Mouse (Mus musculus) limb, embryonic 12.5 days (tissue): ENCODE measurements at regions not wholly inside any gene's neighbourhood (a gene's known extent, or its start where the extent isn't known, plus 50 kb on each side); places are given as distances from the start of the nearest gene placed in this dataset.

ENCODE experiments used
- ATAC-seq: fragments of 200-750 bp; cut with Nextera tagmentation; 2 replicates; pipeline ENCODE4 v1.8.0; 2017; ENCODE audit warnings: low read depth, moderate TSS enrichment; ENCODE audit not compliant: insufficient number of reproducible peaks, insufficient read depth, low FRiP score, low TSS enrichment
- H3K27ac ChIP-seq: fragments of 300-500 bp; sonication (generic); 2 replicates; pipeline ENCODE4 v1.5.1; 2016; ENCODE audit warnings: mild to moderate bottlenecking, moderate library complexity
- H3K27me3 ChIP-seq: fragments of 300-500 bp; sonication (generic); 2 replicates; pipeline ENCODE4 v1.6.1; 2016; ENCODE audit warnings: mild to moderate bottlenecking, moderate library complexity
- H3K36me3 ChIP-seq: fragments of 300-500 bp; sonication (generic); 2 replicates; pipeline ENCODE4 v1.6.1; 2016; ENCODE audit warnings: mild to moderate bottlenecking, moderate library complexity
- H3K4me1 ChIP-seq: fragments of 300-500 bp; sonication (generic); replicated peaks from 2 replicates; pipeline ENCODE4 v1.6.1; 2016
- H3K4me2 ChIP-seq: fragments of 300-500 bp; sonication (generic); 2 replicates; pipeline ENCODE4 v1.6.1; 2016; ENCODE audit warnings: mild to moderate bottlenecking, moderate library complexity
- H3K4me3 ChIP-seq: fragments of 300-500 bp; sonication (generic); replicated peaks from 2 replicates; pipeline ENCODE4 v1.5.1; 2016; ENCODE audit warnings: mild to moderate bottlenecking
- H3K9ac ChIP-seq: fragments of 300-500 bp; sonication (generic); replicated peaks from 2 replicates; pipeline ENCODE4 v1.6.1; 2016; ENCODE audit warnings: mild to moderate bottlenecking, moderate library complexity
- H3K9me3 ChIP-seq: fragments of 300-500 bp; sonication (generic); 2 replicates; pipeline ENCODE4 v1.6.1; 2016; ENCODE audit warnings: mild to moderate bottlenecking, moderate library complexity
- WGBS: fragments of 180-500 bp; shearing (Covaris S2); methylation state at CpG from one replicate; pipeline ENCODE4 v1.1.7; 2016; 5-methylcytosine and 5-hydroxymethylcytosine counted together

DNA sequence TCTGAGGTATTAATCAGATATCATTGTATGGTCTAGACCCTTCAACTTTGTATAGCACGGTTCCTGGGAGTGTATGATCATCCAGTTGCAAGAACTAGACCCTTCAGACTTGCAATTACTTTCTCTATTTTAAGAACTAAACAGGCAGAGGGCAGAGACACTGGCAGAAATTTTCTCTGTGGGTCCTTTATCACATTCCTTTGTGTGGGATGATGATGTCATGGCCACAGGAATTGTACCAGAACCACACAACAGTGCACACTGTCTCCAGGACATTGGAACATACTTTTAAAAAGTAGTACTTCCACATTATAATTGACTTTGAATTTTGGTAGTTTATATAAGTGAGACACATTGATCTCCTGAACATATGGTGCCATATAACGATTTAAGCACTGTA lies 674.2 kb downstream of the Rfpl4b start:
- no peaks in the 10 kb centered on the region for H3K27me3 ChIP-seq
- H3K9me3 ChIP-seq: no peaks in the 10 kb centered on the region
- no peak overlapping the region for H3K4me2 ChIP-seq
- H3K9ac ChIP-seq: no peak overlapping the region
- no peaks in the 10 kb centered on the region for H3K36me3 ChIP-seq
- H3K4me3 ChIP-seq: no peak overlapping the region
- ATAC-seq: no peak
- no peaks in the 10 kb centered on the region for H3K4me1 ChIP-seq
- H3K27ac ChIP-seq: no peak overlapping the region
- 87% methylated on average over 2 of the region's 2 CpGs for WGBS

DNA sequence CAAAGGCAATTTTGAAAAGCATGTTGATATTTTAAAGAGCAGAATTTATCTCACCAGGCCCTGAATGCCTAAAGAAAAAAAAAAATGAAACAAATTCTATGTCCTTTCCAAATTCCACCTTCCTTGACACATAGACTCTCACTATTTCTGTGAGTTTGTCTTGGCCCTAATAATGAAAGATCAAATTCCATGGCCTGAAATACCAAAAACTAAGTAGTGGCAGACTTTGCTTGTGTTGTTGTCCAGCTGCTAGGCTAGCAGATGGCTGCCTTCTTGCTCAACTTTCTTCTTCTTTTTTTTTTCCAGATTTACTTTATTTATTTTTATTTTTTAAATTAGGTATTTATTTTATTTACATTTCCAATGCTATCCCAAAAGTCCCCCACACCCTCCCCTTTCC lies 682.4 kb downstream of the Rfpl4b start:
- no peak overlapping the region for H3K9ac ChIP-seq
- no peak overlapping the region for H3K4me3 ChIP-seq
- H3K9me3 ChIP-seq: no peaks in the 10 kb centered on the region
- H3K36me3 ChIP-seq: no peaks in the 10 kb centered on the region
- ATAC-seq: no peak
- H3K27me3 ChIP-seq: no peaks in the 10 kb centered on the region
- H3K4me2 ChIP-seq: no peak overlapping the region
- no peaks in the 10 kb centered on the region for H3K4me1 ChIP-seq
- no peak overlapping the region for H3K27ac ChIP-seq

DNA sequence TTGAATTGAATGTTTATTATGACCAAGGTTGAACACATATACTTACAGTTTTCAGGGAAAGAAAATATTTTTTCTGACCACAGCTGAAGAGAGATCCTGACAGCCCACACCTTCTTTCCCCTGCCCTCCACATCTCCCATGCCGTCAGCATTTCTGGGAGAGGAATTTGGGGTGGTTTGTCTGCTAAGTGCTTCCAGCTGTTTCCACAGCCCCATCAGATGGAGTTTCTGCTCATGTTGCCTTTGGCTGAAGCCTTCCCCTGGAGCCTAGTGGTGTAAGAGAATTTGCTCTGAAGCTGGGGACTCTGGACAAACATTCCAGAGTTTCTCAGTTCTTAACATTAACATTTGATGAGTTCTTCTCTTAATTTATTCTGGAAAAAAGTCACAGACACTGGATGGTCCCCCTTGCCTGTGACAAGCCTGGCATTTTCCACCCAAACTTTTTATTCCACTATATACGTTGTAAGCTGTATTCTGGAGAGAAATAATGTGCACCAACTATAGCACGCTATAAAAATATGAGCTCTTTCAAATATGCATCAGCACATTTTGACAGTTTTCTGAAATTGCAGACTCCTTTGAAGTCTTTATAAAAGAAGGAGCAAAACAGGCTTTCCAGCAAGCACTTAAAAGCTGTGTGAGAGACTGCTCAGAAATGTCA lies 699.5 kb downstream of the Rfpl4b start:
- no peaks in the 10 kb centered on the region for H3K27me3 ChIP-seq
- H3K36me3 ChIP-seq: no peaks in the 10 kb centered on the region
- H3K27ac ChIP-seq: peak overlapping the region; percentile 70
- H3K4me2 ChIP-seq: no peak overlapping the region
- no peak overlapping the region for H3K4me3 ChIP-seq
- H3K9me3 ChIP-seq: no peaks in the 10 kb centered on the region
- WGBS: 38% methylated on average over 3 of the region's 3 CpGs
- 0 out of 2 replicates have a peak, but pooled peaks cover 12% of the 10 kb centered on the region for H3K4me1 ChIP-seq
- no peak overlapping the region for H3K9ac ChIP-seq
- ATAC-seq: peak; percentile 81; the same call in 1 of the 2 replicates

DNA sequence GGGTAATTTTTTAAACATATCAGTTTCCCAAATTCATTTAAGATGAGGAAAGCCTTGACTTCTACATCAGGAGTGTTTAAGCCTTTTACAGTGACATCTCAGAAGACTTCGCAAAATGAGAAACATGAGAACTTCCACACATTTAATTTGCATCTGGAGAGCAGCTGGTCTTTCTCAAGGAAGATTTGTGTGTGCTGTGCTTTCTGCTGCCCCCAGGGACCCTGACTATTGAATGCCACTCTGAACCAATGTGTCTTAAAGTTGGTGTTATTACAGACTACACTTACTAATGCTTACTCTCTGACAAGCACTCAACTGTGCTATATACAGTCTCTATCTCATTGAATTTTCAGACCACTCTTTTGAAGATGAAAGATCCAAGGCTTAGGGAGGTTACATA lies 703.0 kb downstream of the Rfpl4b start:
- no peaks in the 10 kb centered on the region for H3K9me3 ChIP-seq
- no peak overlapping the region for H3K9ac ChIP-seq
- H3K36me3 ChIP-seq: no peaks in the 10 kb centered on the region
- no peak overlapping the region for H3K27ac ChIP-seq
- H3K4me3 ChIP-seq: no peak overlapping the region
- H3K4me1 ChIP-seq: 0 out of 2 replicates have a peak, but pooled peaks cover 12% of the 10 kb centered on the region
- H3K4me2 ChIP-seq: no peak overlapping the region
- WGBS: 27% methylated on average over 1 of the region's 1 CpGs
- H3K27me3 ChIP-seq: no peaks in the 10 kb centered on the region
- no peak for ATAC-seq

DNA sequence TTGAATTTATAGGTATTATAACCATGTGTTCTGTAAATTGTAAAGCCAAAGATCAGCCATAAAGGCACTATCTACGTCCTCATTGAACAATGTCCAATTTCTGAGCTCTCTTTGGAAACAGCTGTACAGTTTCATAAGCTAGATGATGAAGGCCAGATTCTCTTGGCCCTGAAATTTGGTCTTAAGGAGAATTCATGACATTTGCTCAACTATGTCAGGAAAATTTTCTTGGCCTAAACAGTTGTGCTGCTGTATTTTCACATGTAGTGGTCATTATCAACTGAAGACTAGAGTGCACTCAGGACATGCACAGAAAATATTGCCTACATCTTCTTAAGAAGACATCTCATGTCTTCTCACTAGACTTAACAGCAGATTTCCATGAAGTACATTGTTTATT lies 705.1 kb downstream of the Rfpl4b start:
- H3K4me1 ChIP-seq: 0 out of 2 replicates have a peak, but pooled peaks cover 5% of the 10 kb centered on the region
- H3K4me2 ChIP-seq: no peak overlapping the region
- H3K4me3 ChIP-seq: no peak overlapping the region
- no peak overlapping the region for H3K27ac ChIP-seq
- 64% methylated on average over 1 of the region's 1 CpGs for WGBS
- H3K9me3 ChIP-seq: no peaks in the 10 kb centered on the region
- no peak for ATAC-seq
- no peak overlapping the region for H3K9ac ChIP-seq
- no peaks in the 10 kb centered on the region for H3K27me3 ChIP-seq
- no peaks in the 10 kb centered on the region for H3K36me3 ChIP-seq

DNA sequence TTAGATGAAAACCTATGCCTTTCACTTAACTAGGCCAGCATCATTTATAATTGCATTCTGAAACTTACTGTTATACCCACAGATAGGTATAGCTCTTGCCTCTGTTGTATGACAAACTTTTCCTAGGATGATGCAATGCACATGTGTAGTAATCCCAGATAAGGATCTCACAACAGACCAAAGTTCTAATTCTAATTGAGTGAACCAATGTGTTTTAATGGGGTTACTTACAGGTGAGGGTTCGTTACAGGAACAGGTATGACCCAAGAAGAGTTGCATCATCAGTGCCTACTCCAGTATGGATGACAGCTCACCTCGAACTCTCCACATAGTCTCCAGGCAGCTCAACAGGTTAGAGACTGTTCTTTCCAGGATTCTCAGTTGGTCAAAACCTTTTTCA lies 707.4 kb downstream of the Rfpl4b start:
- 0 out of 2 replicates have a peak, but pooled peaks cover 5% of the 10 kb centered on the region for H3K4me1 ChIP-seq
- no peak overlapping the region for H3K4me2 ChIP-seq
- no peaks in the 10 kb centered on the region for H3K36me3 ChIP-seq
- 76% methylated on average over 2 of the region's 2 CpGs for WGBS
- no peak overlapping the region for H3K27ac ChIP-seq
- no peaks in the 10 kb centered on the region for H3K9me3 ChIP-seq
- H3K27me3 ChIP-seq: no peaks in the 10 kb centered on the region
- H3K4me3 ChIP-seq: no peak overlapping the region
- no peak overlapping the region for H3K9ac ChIP-seq
- no peak for ATAC-seq

DNA sequence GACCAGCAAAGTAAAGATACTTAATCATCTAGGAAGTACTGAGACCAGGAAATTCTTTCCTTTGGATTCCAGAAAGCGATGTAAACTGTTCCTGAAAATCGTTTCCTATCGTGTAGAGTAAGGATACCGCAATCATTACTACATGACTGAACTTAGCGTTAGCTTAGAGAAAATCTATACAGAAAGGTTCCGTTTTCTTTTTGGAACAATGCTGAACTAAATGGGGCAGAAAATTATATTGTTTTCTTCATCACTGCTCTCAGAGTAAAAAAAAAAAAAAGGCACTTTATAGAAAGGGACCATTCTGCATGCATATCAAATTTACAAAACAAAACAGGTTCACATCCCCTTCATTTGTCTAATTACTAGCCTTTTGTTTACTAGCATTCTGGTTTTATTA lies 713.0 kb downstream of the Rfpl4b start:
- Histone ChIP-seq H3K9me3 (no peaks in the 10 kb centered on the region), H3K36me3 (no peaks in the 10 kb centered on the region), H3K4me3 (no peak overlapping the region), H3K4me2 (no peak overlapping the region), H3K27me3 (no peaks in the 10 kb centered on the region), H3K9ac (no peak overlapping the region), H3K27ac (no peak overlapping the region), H3K4me1 (no peaks in the 10 kb centered on the region)
- 95% methylated on average over 6 of the region's 6 CpGs for WGBS
- ATAC-seq: no peak

DNA sequence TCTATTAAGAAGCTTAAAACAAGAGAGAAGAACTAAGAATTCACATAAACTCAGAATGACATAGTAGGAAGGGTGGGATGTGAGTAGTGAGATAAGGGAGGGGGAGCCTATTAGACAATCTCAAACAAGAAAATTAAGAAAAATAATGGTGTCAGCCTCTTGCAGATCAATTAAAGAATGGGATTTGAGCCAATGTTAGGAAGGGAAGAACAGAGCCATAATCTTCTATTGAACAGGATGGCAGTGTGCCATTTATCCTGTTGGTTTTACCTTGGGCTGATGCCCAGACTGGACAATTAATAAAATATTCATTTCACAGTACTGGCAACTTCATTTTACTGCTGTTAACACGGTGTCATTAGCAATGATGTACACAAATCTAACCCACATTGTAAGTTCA lies 718.0 kb downstream of the Rfpl4b start:
- Histone ChIP-seq H3K27ac (no peak overlapping the region), H3K4me2 (no peak overlapping the region), H3K36me3 (no peaks in the 10 kb centered on the region), H3K9ac (no peak overlapping the region), H3K4me1 (no peaks in the 10 kb centered on the region), H3K9me3 (no peaks in the 10 kb centered on the region), H3K27me3 (no peaks in the 10 kb centered on the region), H3K4me3 (no peak overlapping the region)
- ATAC-seq: no peak
- 58% methylated on average over 1 of the region's 1 CpGs for WGBS

DNA sequence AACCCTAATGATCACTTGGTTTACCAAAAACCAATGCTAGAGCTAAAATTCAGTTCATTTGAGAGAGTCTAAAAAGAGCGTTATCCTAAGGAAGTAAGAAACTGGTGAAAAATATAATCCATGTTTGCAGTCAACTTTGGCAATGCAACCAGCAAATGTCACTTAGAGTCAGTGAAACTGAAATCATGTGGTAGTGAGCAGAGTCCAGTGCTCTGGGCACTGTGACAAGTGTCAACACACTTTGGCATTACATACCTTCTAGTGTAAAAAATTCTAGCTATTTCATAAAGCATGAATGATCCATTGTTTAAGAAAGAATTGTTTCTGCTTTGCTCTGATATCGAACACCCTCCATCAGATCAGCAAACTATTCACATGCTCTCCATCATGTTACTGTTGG lies 743.1 kb downstream of the Rfpl4b start:
- Histone ChIP-seq H3K27me3 (no peaks in the 10 kb centered on the region), H3K9me3 (no peaks in the 10 kb centered on the region), H3K9ac (no peak overlapping the region), H3K27ac (no peak overlapping the region), H3K4me2 (no peak overlapping the region), H3K4me3 (no peak overlapping the region), H3K4me1 (no peaks in the 10 kb centered on the region), H3K36me3 (no peaks in the 10 kb centered on the region)
- ATAC-seq: no peak
- WGBS: 93% methylated on average over 2 of the region's 2 CpGs

DNA sequence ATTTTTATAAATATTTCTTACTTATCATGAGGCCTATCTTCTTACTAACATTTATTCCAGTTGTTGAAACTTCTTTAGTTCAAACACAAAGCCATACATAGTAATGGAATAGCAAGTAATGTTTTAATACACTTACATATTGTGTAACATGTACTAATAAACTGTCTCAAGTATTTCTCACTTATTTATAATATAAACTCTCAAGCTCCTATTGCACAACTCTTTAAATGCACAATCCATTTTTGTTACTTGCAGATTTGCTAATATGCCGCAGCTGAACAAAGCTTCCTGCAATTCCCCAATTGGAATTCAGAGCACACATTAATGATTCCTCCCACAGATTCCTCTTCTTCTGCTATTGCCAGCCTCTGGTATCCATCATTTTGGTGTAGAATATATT lies 749.2 kb downstream of the Rfpl4b start:
- no peak for ATAC-seq
- no peak overlapping the region for H3K4me2 ChIP-seq
- no peaks in the 10 kb centered on the region for H3K9me3 ChIP-seq
- no peaks in the 10 kb centered on the region for H3K36me3 ChIP-seq
- no peak overlapping the region for H3K9ac ChIP-seq
- WGBS: 86% methylated on average over 1 of the region's 1 CpGs
- no peaks in the 10 kb centered on the region for H3K4me1 ChIP-seq
- H3K4me3 ChIP-seq: no peak overlapping the region
- H3K27me3 ChIP-seq: no peaks in the 10 kb centered on the region
- H3K27ac ChIP-seq: no peak overlapping the region

DNA sequence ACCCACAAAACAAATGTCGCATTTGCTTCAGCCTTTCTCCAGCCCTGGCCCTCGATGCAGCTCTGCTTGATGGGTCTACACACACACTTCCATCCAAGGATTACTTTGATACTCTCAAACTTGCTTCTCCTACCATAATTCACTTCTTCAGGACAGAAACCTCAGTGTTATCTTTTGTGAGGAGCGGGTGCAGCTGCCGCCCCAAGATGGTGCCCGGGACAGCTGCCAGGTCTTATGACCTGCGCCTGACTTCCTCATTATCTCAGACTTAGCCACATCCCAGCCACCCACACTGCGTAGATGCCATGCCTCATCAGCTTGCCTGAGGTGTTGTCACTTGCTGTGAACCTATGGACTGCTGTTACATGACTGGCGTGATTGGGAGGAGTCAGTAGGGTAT lies 762.5 kb downstream of the Rfpl4b start:
- 89% methylated on average over 8 of the region's 8 CpGs for WGBS
- Histone ChIP-seq H3K27me3 (no peaks in the 10 kb centered on the region), H3K27ac (no peak overlapping the region), H3K36me3 (no peaks in the 10 kb centered on the region), H3K9ac (no peak overlapping the region), H3K4me1 (no peaks in the 10 kb centered on the region), H3K4me2 (no peak overlapping the region), H3K9me3 (peaks cover 21% of the 10 kb centered on the region), H3K4me3 (no peak overlapping the region)
- ATAC-seq: no peak

DNA sequence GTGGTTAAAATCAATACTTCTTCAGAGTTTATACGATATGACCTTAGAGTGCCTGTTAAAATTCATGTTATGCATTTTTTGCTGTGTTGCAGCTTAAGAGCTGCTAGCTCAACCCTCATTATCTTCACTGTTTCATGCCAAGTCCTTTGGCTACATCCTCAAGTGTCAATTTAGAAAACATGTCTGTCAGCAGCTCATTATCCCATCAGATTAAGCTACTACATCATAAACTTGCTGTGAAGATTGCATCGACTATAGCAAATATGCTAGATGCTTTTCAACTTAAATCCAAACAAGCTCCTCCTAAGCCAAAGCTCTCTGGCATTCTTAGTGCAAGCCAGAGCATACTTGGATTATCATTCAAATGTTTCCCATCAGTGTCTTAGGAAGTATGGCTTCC lies 811.1 kb downstream of the Rfpl4b start:
- ATAC-seq: no peak
- Histone ChIP-seq H3K36me3 (no peaks in the 10 kb centered on the region), H3K4me2 (no peak overlapping the region), H3K9ac (no peak overlapping the region), H3K9me3 (no peaks in the 10 kb centered on the region), H3K4me1 (no peaks in the 10 kb centered on the region), H3K4me3 (no peak overlapping the region), H3K27ac (no peak overlapping the region), H3K27me3 (no peaks in the 10 kb centered on the region)
- WGBS: 68% methylated on average over 2 of the region's 2 CpGs
